Mouse (Mus musculus): ENCODE results near the gene Plek2. TPM values are rescaled to one million over a fixed set of nuclear protein-coding genes. Genes with fewer than 3 reads are reported as not detected.

Plek2 gene
- total RNA-seq, 2 experiments from 2014 or later: 0.45 to 0.64 TPM

- intact Hi-C loops (cut with DNase I): no loop called here
- DNase-seq (ENCODE audit: extremely low spot score in 1 of 2, low spot score in 2 of 2): no peak
Observed at GRCm38 (mm10) chr12:78839906-78840305, 66.9 kb downstream of the Plek2 start.

Other genes with a start within 250 kb of the Plek2 start
- 1 to 10 TPM in 1 of 2 experiments, under 1 TPM in 1; 0.89 to 1.4 TPM for gene Fam71d, start 215.4 kb downstream of the Plek2 start, total RNA-seq (2021)
- 10 to 100 TPM; 10.7 to 12.1 TPM for gene Mpp5, start 158.1 kb downstream of the Plek2 start, total RNA-seq (2021)
- gene Atp6v1d, start 45.3 kb downstream of the Plek2 start, total RNA-seq (2021): 100 to 1,000 TPM; 202 to 210 TPM
- gene Eif2s1, start 45.1 kb downstream of the Plek2 start, total RNA-seq (2021): 10 to 100 TPM; 62.6 to 64.2 TPM
- 100 to 1,000 TPM; 105 to 109 TPM for gene Tmem229b, start 100.7 kb upstream of the Plek2 start, total RNA-seq (2021)
- gene Plekhh1, start 122.2 kb upstream of the Plek2 start, total RNA-seq (2021): 1 to 10 TPM; 3.2 to 3.3 TPM
- 10 to 100 TPM in 1 of 2 experiments, 1 to 10 TPM in 1; 9.0 to 10.8 TPM for gene Pigh, start 182.7 kb upstream of the Plek2 start, total RNA-seq (2021)
- 10 to 100 TPM; 10.0 to 10.3 TPM for gene Arg2, start 223.8 kb upstream of the Plek2 start, total RNA-seq (2021)

Measured in left cerebral cortex, postnatal 10 days (tissue).